Mouse (Mus musculus) embryonic fibroblast, embryonic 13.5 days (primary cell): ENCODE data around the gene Rab3il1.

ENCODE experiments used
- CTCF ChIP-seq: IDR thresholded peaks from 2 replicates; pipeline ENCODE4 v1.5.1; 2011; ENCODE audit warnings: mild to moderate bottlenecking, control low read depth, low read length, moderate library complexity, borderline replicate concordance; ENCODE audit not compliant: insufficient read depth
- POLR2A ChIP-seq: IDR thresholded peaks from 2 replicates; pipeline ENCODE4 v1.6.1; 2011; ENCODE audit warnings: low read depth, mild to moderate bottlenecking, control low read depth, low read length, moderate library complexity

GRCm38 (mm10) chr19:10066502-10066901, 65.0 kb downstream of the Rab3il1 start:
- no peak for TF ChIP-seq POLR2A
- no peak for TF ChIP-seq CTCF
